Comparison of ENCODE assay signal across 17 mouse cellular contexts in the genomic region with DNA sequence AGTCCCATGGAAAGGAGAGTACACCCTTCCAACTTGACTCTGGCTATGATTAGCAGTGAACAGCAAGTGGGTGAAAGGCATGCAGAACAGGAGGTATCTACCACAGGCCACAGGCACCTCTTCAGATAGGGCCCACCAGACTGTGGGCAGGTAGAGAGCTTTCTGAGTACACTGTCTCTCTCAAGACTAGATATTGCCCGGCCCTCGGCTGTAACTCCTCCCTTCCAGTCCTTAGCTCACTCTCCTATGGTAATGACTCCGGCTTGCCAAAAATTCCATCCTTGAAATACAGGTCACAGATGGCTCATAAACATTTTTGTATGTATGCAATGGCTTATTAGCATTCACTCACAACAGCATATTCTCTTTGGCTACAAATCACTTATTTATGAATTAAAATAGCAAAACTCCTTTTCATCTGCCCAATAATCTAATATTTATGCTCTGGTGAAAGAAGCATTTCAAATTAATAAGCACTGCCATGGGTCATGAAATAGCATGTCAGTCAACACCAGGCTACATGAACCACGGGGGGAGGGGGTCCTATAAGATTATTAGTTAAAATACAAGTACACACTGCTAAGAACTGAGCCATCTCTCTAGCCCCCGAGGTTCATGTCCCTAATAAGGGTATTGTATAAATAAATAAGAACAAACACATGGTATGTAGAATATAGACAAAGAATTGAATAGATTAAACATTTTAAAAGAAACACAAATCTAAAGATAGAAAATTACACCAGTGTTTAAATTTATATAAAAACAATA.
DNase-seq lines count a peak whose midpoint lies in the region; ATAC-seq and TF ChIP-seq lines count a peak whose summit lies in the region.
"Had no signal": no experiment of that assay in that cellular context is flagged by ENCODE, and none has a peak within 500 bp of the region (broad histone marks: within the 10 kb centered on the region; RNA-seq: fewer than 3 reads in every experiment).

No protein-coding gene starts in this region.

- DNase-seq in forebrain, embryonic 11.5 days (ENCODE audit: low spot score), result no peak
- DNase-seq in lung, adult 18-20 months, result no peak
- DNase-seq in brain, embryonic 14.5 days (ENCODE audit: low read depth), result peak; percentile 14
- peak; percentile 18 for DNase-seq in limb, embryonic 14.5 days (ENCODE audit: low spot score)
- DNase-seq in left cerebral cortex, postnatal 14 days (ENCODE audit: low spot score in 2 of 2), result no peak
- DNase-seq: adrenal gland, adult 2 months; adrenal gland, postnatal 25 days; cerebellum, adult 2 months; cerebellum, postnatal 10 days; gastrocnemius, postnatal 14 days; heart, adult 2 months had no signal

- no peak overlapping the region for H3K4me3 ChIP-seq in forebrain, embryonic 16.5 days (replicated peaks; ENCODE audit: low read length)
- H3K4me3 ChIP-seq in forebrain, embryonic 11.5 days (ENCODE audit: low read depth, low read length), result no peak overlapping the region
- H3K4me3 ChIP-seq in lung, embryonic 16.5 days (ENCODE audit: low read length), result no peak overlapping the region
- H3K4me3 ChIP-seq in limb, embryonic 14.5 days (replicated peaks; ENCODE audit: low read length), result no peak overlapping the region
- H3K4me3 ChIP-seq: embryonic facial prominence, embryonic 10.5 days; heart, adult 2 months; hindbrain, embryonic 10.5 days had no signal

- peak; percentile 50; the same call in 1 of the 2 replicates for ATAC-seq in forebrain, embryonic 16.5 days
- no peak for ATAC-seq in forebrain, embryonic 11.5 days (replicated peaks; ENCODE audit: low FRiP score)
- peak; percentile 45; the same call in 1 of the 2 replicates for ATAC-seq in lung, embryonic 16.5 days (ENCODE audit: low read depth)
- no peak for ATAC-seq in limb, embryonic 14.5 days (ENCODE audit: low FRiP score, low read depth)

- no peaks in the 10 kb centered on the region for H3K4me1 ChIP-seq in forebrain, embryonic 16.5 days (replicated peaks; ENCODE audit: control insufficient read depth, insufficient read depth, low read length)
- no peaks in the 10 kb centered on the region for H3K4me1 ChIP-seq in forebrain, embryonic 11.5 days (replicated peaks; ENCODE audit: control insufficient read depth, insufficient read depth, low read length)
- H3K4me1 ChIP-seq in lung, embryonic 16.5 days (replicated peaks; ENCODE audit: control insufficient read depth, insufficient read depth, low read length), result no peaks in the 10 kb centered on the region
- peaks cover 6% of the 10 kb centered on the region; the same call in 1 of the 2 replicates for H3K4me1 ChIP-seq in limb, embryonic 14.5 days (ENCODE audit: control insufficient read depth, insufficient read depth, low read length)
- H3K4me1 ChIP-seq: embryonic facial prominence, embryonic 10.5 days; hindbrain, embryonic 10.5 days had no signal

- TF ChIP-seq POLR2A in brain, embryonic 14.5 days (IDR thresholded peaks at IDR 0.05; ENCODE audit: borderline replicate concordance, extremely low read depth, insufficient read depth, insufficient read length, poor library complexity, severe bottlenecking), result no peak
- TF ChIP-seq POLR2A in limb, embryonic 14.5 days (IDR thresholded peaks at IDR 0.05; ENCODE audit: borderline replicate concordance, extremely low read depth, insufficient read depth, insufficient read length), result no peak

- TF ChIP-seq CTCF in brain, embryonic 14.5 days (IDR thresholded peaks at IDR 0.05; ENCODE audit: borderline replicate concordance, extremely low read depth, insufficient read depth, insufficient read length), result no peak

- intact Hi-C loops in left cerebral cortex, postnatal 14 days (cut with DNase I), result no loop called here

- H3K27me3 ChIP-seq in forebrain, embryonic 16.5 days (replicated peaks; ENCODE audit: control insufficient read depth, insufficient read depth, low read length), result no peaks in the 10 kb centered on the region
- H3K27me3 ChIP-seq in forebrain, embryonic 11.5 days (ENCODE audit: control insufficient read depth, insufficient read depth, low read length), result no peaks in the 10 kb centered on the region
- H3K27me3 ChIP-seq in lung, embryonic 16.5 days (ENCODE audit: control insufficient read depth, insufficient read depth, low read depth, low read length), result no peaks in the 10 kb centered on the region
- H3K27me3 ChIP-seq in limb, embryonic 14.5 days (ENCODE audit: control insufficient read depth, insufficient read depth, low read length), result no peaks in the 10 kb centered on the region

- H3K4me2 ChIP-seq in forebrain, embryonic 16.5 days (ENCODE audit: low read length), result no peak overlapping the region
- no peak overlapping the region for H3K4me2 ChIP-seq in forebrain, embryonic 11.5 days (ENCODE audit: low read depth, low read length, severe bottlenecking)
- no peak overlapping the region for H3K4me2 ChIP-seq in lung, embryonic 16.5 days (ENCODE audit: low read depth, low read length)
- H3K4me2 ChIP-seq in limb, embryonic 14.5 days (replicated peaks; ENCODE audit: low read depth, low read length, severe bottlenecking), result no peak overlapping the region
- H3K4me2 ChIP-seq: heart, embryonic 11.5 days; hindbrain, embryonic 14.5 days had no signal

- 62% methylated on average over 5 of the region's 5 CpGs for WGBS in forebrain, embryonic 16.5 days
- WGBS in forebrain, embryonic 11.5 days, result 77% methylated on average over 5 of the region's 5 CpGs
- WGBS in lung, embryonic 16.5 days, result 35% methylated on average over 5 of the region's 5 CpGs
- WGBS in limb, embryonic 14.5 days, result 47% methylated on average over 5 of the region's 5 CpGs

- no peak overlapping the region for H3K27ac ChIP-seq in forebrain, embryonic 16.5 days (ENCODE audit: low read length)
- no peak overlapping the region for H3K27ac ChIP-seq in forebrain, embryonic 11.5 days (ENCODE audit: low read depth, low read length)
- H3K27ac ChIP-seq in lung, embryonic 16.5 days (ENCODE audit: low read length), result no peak overlapping the region
- H3K27ac ChIP-seq in limb, embryonic 14.5 days (replicated peaks; ENCODE audit: low read depth, low read length), result no peak overlapping the region
- H3K27ac ChIP-seq: embryonic facial prominence, embryonic 10.5 days; heart, adult 2 months; hindbrain, embryonic 10.5 days; hindbrain, embryonic 14.5 days had no signal

- no peak overlapping the region for H3K9ac ChIP-seq in forebrain, embryonic 16.5 days (replicated peaks; ENCODE audit: low read depth, low read length)
- H3K9ac ChIP-seq in forebrain, embryonic 11.5 days (ENCODE audit: low read length), result no peak overlapping the region
- no peak overlapping the region for H3K9ac ChIP-seq in lung, embryonic 16.5 days (ENCODE audit: low read length)
- H3K9ac ChIP-seq in limb, embryonic 14.5 days (ENCODE audit: low read depth, low read length, severe bottlenecking), result no peak overlapping the region
- H3K9ac ChIP-seq: hindbrain, embryonic 14.5 days had no signal

- no peaks in the 10 kb centered on the region for H3K9me3 ChIP-seq in forebrain, embryonic 16.5 days (ENCODE audit: control insufficient read depth, low read length)
- no peaks in the 10 kb centered on the region for H3K9me3 ChIP-seq in forebrain, embryonic 11.5 days (ENCODE audit: control insufficient read depth, low read length)
- H3K9me3 ChIP-seq in lung, embryonic 16.5 days (ENCODE audit: control insufficient read depth, low read length), result no peaks in the 10 kb centered on the region
- H3K9me3 ChIP-seq in limb, embryonic 14.5 days (ENCODE audit: control insufficient read depth, low read length), result no peaks in the 10 kb centered on the region
- H3K9me3 ChIP-seq: embryonic facial prominence, embryonic 10.5 days; hindbrain, embryonic 10.5 days had no signal

- H3K36me3 ChIP-seq in forebrain, embryonic 16.5 days (ENCODE audit: control insufficient read depth, insufficient read depth), result no peaks in the 10 kb centered on the region
- no peaks in the 10 kb centered on the region for H3K36me3 ChIP-seq in forebrain, embryonic 11.5 days (ENCODE audit: control insufficient read depth, insufficient read depth, low read length)
- H3K36me3 ChIP-seq in lung, embryonic 16.5 days (ENCODE audit: control insufficient read depth, insufficient read depth, low read length), result no peaks in the 10 kb centered on the region
- no peaks in the 10 kb centered on the region for H3K36me3 ChIP-seq in limb, embryonic 14.5 days (ENCODE audit: control insufficient read depth, insufficient read depth, low read length)
- H3K36me3 ChIP-seq: embryonic facial prominence, embryonic 10.5 days; hindbrain, embryonic 10.5 days had no signal

Comparison
In these comparisons a context has a peak if more than half of its experiments do, and no peak if none do; other contexts are left out.
1. ATAC-seq: peak in forebrain, embryonic 16.5 days (single experiment) and lung, embryonic 16.5 days (single experiment); none in forebrain, embryonic 11.5 days (single experiment) and limb, embryonic 14.5 days (single experiment).
2. DNase-seq: peak in brain, embryonic 14.5 days (single experiment) and limb, embryonic 14.5 days (single experiment); none in forebrain, embryonic 11.5 days (single experiment), lung, adult 18-20 months (0 of 2) and left cerebral cortex, postnatal 14 days (0 of 2).